In genomic region chr7:25709961-25710360, GRCm38 (mm10) we compare ENCODE assay signal across 7 mouse cellular contexts. TPM values are rescaled to one million over a fixed set of nuclear protein-coding genes. Genes with fewer than 3 reads are reported as not detected.
DNase-seq lines count a peak whose midpoint lies in the region; ATAC-seq lines count a peak whose summit lies in the region.

No protein-coding gene starts in this region.

- WGBS in neural tube, embryonic 11.5 days = 13% methylated on average over 12 of the region's 12 CpGs
- WGBS in forebrain, embryonic 16.5 days = 11% methylated on average over 12 of the region's 12 CpGs
- 16% methylated on average over 12 of the region's 12 CpGs for WGBS in intestine, embryonic 14.5 days
- WGBS in midbrain, embryonic 12.5 days = 21% methylated on average over 12 of the region's 12 CpGs

- ATAC-seq in neural tube, embryonic 11.5 days (ENCODE audit: insufficient read depth, low FRiP score, low TSS enrichment) = 0 out of 2 replicates have a peak, but pooled peaks have one; percentile 6
- ATAC-seq in forebrain, embryonic 16.5 days = peak; percentile 47; the same call in 1 of the 2 replicates
- ATAC-seq in intestine, embryonic 14.5 days (replicated peaks; ENCODE audit: low FRiP score, low TSS enrichment, low read depth) = no peak
- peak; percentile 21; the same call in 1 of the 2 replicates for ATAC-seq in midbrain, embryonic 12.5 days (ENCODE audit: low FRiP score, low read depth)

- H3K4me3 ChIP-seq in neural tube, embryonic 11.5 days (ENCODE audit: low read depth, low read length) = no peak overlapping the region
- H3K4me3 ChIP-seq in forebrain, embryonic 16.5 days (replicated peaks; ENCODE audit: low read length) = no peak overlapping the region
- no peak overlapping the region for H3K4me3 ChIP-seq in intestine, embryonic 14.5 days (ENCODE audit: low read depth, low read length)
- no peak overlapping the region for H3K4me3 ChIP-seq in midbrain, embryonic 12.5 days

- no peaks in the 10 kb centered on the region for H3K9me3 ChIP-seq in neural tube, embryonic 11.5 days (ENCODE audit: control insufficient read depth, low read length)
- no peaks in the 10 kb centered on the region for H3K9me3 ChIP-seq in forebrain, embryonic 16.5 days (ENCODE audit: control insufficient read depth, low read length)
- H3K9me3 ChIP-seq in intestine, embryonic 14.5 days (ENCODE audit: control insufficient read depth, low read length) = no peaks in the 10 kb centered on the region
- H3K9me3 ChIP-seq in midbrain, embryonic 12.5 days = no peaks in the 10 kb centered on the region

- peak overlapping the region; percentile 42 for H3K9ac ChIP-seq in neural tube, embryonic 11.5 days (ENCODE audit: low read length)
- H3K9ac ChIP-seq in forebrain, embryonic 16.5 days (replicated peaks; ENCODE audit: low read depth, low read length) = peak overlapping the region; percentile 15; the same call in 1 of the 2 replicates
- 0 out of 2 replicates have a peak overlapping the region, but pooled peaks have one; percentile 27 for H3K9ac ChIP-seq in intestine, embryonic 14.5 days (ENCODE audit: low read length)
- 0 out of 2 replicates have a peak overlapping the region, but pooled peaks have one; percentile 31 for H3K9ac ChIP-seq in midbrain, embryonic 12.5 days (replicated peaks)

- peaks cover 20% of the 10 kb centered on the region for H3K4me1 ChIP-seq in neural tube, embryonic 11.5 days (ENCODE audit: control insufficient read depth, insufficient read depth, low read length)
- H3K4me1 ChIP-seq in forebrain, embryonic 16.5 days (replicated peaks; ENCODE audit: control insufficient read depth, insufficient read depth, low read length) = peaks cover 11% of the 10 kb centered on the region
- peaks cover 52% of the 10 kb centered on the region for H3K4me1 ChIP-seq in intestine, embryonic 14.5 days (replicated peaks; ENCODE audit: control insufficient read depth, insufficient read depth, low read length)
- H3K4me1 ChIP-seq in midbrain, embryonic 12.5 days = peaks cover 23% of the 10 kb centered on the region

- H3K27ac ChIP-seq in neural tube, embryonic 11.5 days (ENCODE audit: low read depth, low read length) = no peak overlapping the region
- no peak overlapping the region for H3K27ac ChIP-seq in forebrain, embryonic 16.5 days (ENCODE audit: low read length)
- no peak overlapping the region for H3K27ac ChIP-seq in intestine, embryonic 14.5 days (ENCODE audit: low read depth)
- H3K27ac ChIP-seq in midbrain, embryonic 12.5 days (replicated peaks) = no peak overlapping the region

- peaks cover 6% of the 10 kb centered on the region for H3K36me3 ChIP-seq in neural tube, embryonic 11.5 days (ENCODE audit: control insufficient read depth, insufficient read depth, low read length)
- H3K36me3 ChIP-seq in forebrain, embryonic 16.5 days (ENCODE audit: control insufficient read depth, insufficient read depth) = peaks cover 23% of the 10 kb centered on the region
- H3K36me3 ChIP-seq in intestine, embryonic 14.5 days (ENCODE audit: control insufficient read depth, insufficient read depth, low read length) = peaks cover 30% of the 10 kb centered on the region
- peaks cover 36% of the 10 kb centered on the region for H3K36me3 ChIP-seq in midbrain, embryonic 12.5 days

- no peaks in the 10 kb centered on the region for H3K27me3 ChIP-seq in neural tube, embryonic 11.5 days (ENCODE audit: control insufficient read depth, insufficient read depth, low read length)
- no peaks in the 10 kb centered on the region for H3K27me3 ChIP-seq in forebrain, embryonic 16.5 days (replicated peaks; ENCODE audit: control insufficient read depth, insufficient read depth, low read length)
- no peaks in the 10 kb centered on the region for H3K27me3 ChIP-seq in intestine, embryonic 14.5 days (replicated peaks; ENCODE audit: control insufficient read depth, insufficient read depth, low read length)
- H3K27me3 ChIP-seq in midbrain, embryonic 12.5 days = peaks cover 16% of the 10 kb centered on the region

- no peak for DNase-seq in neural tube, embryonic 11.5 days (ENCODE audit: low spot score)
- no peak for DNase-seq in neural tube, embryonic 10.5 days (ENCODE audit: extremely low spot score, low spot score)
- no peak for DNase-seq in intestine, embryonic 14.5 days (ENCODE audit: low spot score)
- no peak for DNase-seq in B cell, adult 2 months
- no peak for DNase-seq in urinary bladder, adult 2 months (ENCODE audit: low spot score)

- H3K4me2 ChIP-seq in neural tube, embryonic 11.5 days (ENCODE audit: low read depth) = no peak overlapping the region
- no peak overlapping the region for H3K4me2 ChIP-seq in forebrain, embryonic 16.5 days (ENCODE audit: low read length)
- no peak overlapping the region for H3K4me2 ChIP-seq in intestine, embryonic 14.5 days (ENCODE audit: low read length)
- no peak overlapping the region for H3K4me2 ChIP-seq in midbrain, embryonic 12.5 days (replicated peaks)

RNA-seq across cellular contexts. Expression of gene Ccdc97, which starts 8.9 kb away (rescaled TPM):
- 35.7 and 39.5 TPM in 2 replicates for polyA plus RNA-seq in neural tube, embryonic 11.5 days (2014; fragmentation: Nextera tagmentation; extraction: Ambion mirVana)
- polyA plus RNA-seq in forebrain, embryonic 16.5 days (2015; fragmentation: Nextera tagmentation; extraction: Ambion mirVana) = 29.5 and 33.7 TPM in 2 replicates
- polyA plus RNA-seq in intestine, embryonic 14.5 days (2014; fragmentation: Nextera tagmentation; extraction: Ambion mirVana) = 27.0 and 27.4 TPM in 2 replicates
- polyA plus RNA-seq in midbrain, embryonic 12.5 days (2016; fragmentation: Nextera tagmentation; extraction: Ambion mirVana) = 32.8 and 33.2 TPM in 2 replicates
- polyA plus RNA-seq in urinary bladder, adult 2 months (2012; rRNA removed) = 42.4 and 49.7 TPM in 2 replicates

RNA-seq across cellular contexts. Expression of gene Tgfb1, which starts 23.2 kb away (rescaled TPM):
- 1.2 and 1.6 TPM in 2 replicates for polyA plus RNA-seq in neural tube, embryonic 11.5 days (2014; fragmentation: Nextera tagmentation; extraction: Ambion mirVana)
- 0.54 and 0.93 TPM in 2 replicates for polyA plus RNA-seq in forebrain, embryonic 16.5 days (2015; fragmentation: Nextera tagmentation; extraction: Ambion mirVana)
- 2.4 and 3.2 TPM in 2 replicates for polyA plus RNA-seq in intestine, embryonic 14.5 days (2014; fragmentation: Nextera tagmentation; extraction: Ambion mirVana)
- 1.3 and 1.6 TPM in 2 replicates for polyA plus RNA-seq in midbrain, embryonic 12.5 days (2016; fragmentation: Nextera tagmentation; extraction: Ambion mirVana)
- 16.2 and 27.6 TPM in 2 replicates for polyA plus RNA-seq in urinary bladder, adult 2 months (2012; rRNA removed)

RNA-seq across cellular contexts. Expression of gene B9d2, which starts 29.4 kb away (rescaled TPM):
- 33.4 and 37.2 TPM in 2 replicates for polyA plus RNA-seq in neural tube, embryonic 11.5 days (2014; fragmentation: Nextera tagmentation; extraction: Ambion mirVana)
- polyA plus RNA-seq in forebrain, embryonic 16.5 days (2015; fragmentation: Nextera tagmentation; extraction: Ambion mirVana) = 35.6 and 41.3 TPM in 2 replicates
- 27.2 and 32.0 TPM in 2 replicates for polyA plus RNA-seq in intestine, embryonic 14.5 days (2014; fragmentation: Nextera tagmentation; extraction: Ambion mirVana)
- 29.0 and 33.9 TPM in 2 replicates for polyA plus RNA-seq in midbrain, embryonic 12.5 days (2016; fragmentation: Nextera tagmentation; extraction: Ambion mirVana)
- polyA plus RNA-seq in urinary bladder, adult 2 months (2012; rRNA removed) = 25.6 TPM in 2 replicates

RNA-seq across cellular contexts. Expression of gene Tmem91, which starts 35.0 kb away (rescaled TPM):
- polyA plus RNA-seq in neural tube, embryonic 11.5 days (2014; fragmentation: Nextera tagmentation; extraction: Ambion mirVana) = 1.6 and 1.7 TPM in 2 replicates
- 13.5 and 28.3 TPM in 2 replicates for polyA plus RNA-seq in forebrain, embryonic 16.5 days (2015; fragmentation: Nextera tagmentation; extraction: Ambion mirVana)
- polyA plus RNA-seq in intestine, embryonic 14.5 days (2014; fragmentation: Nextera tagmentation; extraction: Ambion mirVana) = 2.2 and 2.6 TPM in 2 replicates
- polyA plus RNA-seq in midbrain, embryonic 12.5 days (2016; fragmentation: Nextera tagmentation; extraction: Ambion mirVana) = 3.1 and 3.9 TPM in 2 replicates
- 1.1 and 1.3 TPM in 2 replicates for polyA plus RNA-seq in urinary bladder, adult 2 months (2012; rRNA removed)

RNA-seq across cellular contexts. Expression of gene Hnrnpul1, which starts 44.6 kb away (rescaled TPM):
- 70.2 and 74.4 TPM in 2 replicates for polyA plus RNA-seq in neural tube, embryonic 11.5 days (2014; fragmentation: Nextera tagmentation; extraction: Ambion mirVana)
- 44.2 and 46.6 TPM in 2 replicates for polyA plus RNA-seq in forebrain, embryonic 16.5 days (2015; fragmentation: Nextera tagmentation; extraction: Ambion mirVana)
- 65.1 and 68.4 TPM in 2 replicates for polyA plus RNA-seq in intestine, embryonic 14.5 days (2014; fragmentation: Nextera tagmentation; extraction: Ambion mirVana)
- 70.0 and 80.5 TPM in 2 replicates for polyA plus RNA-seq in midbrain, embryonic 12.5 days (2016; fragmentation: Nextera tagmentation; extraction: Ambion mirVana)
- 18.9 and 44.9 TPM in 2 replicates for polyA plus RNA-seq in urinary bladder, adult 2 months (2012; rRNA removed)
